Mouse (Mus musculus) left cerebral cortex, postnatal 4 days (tissue): ENCODE measurements around the gene Mia3. TPM values are rescaled to one million over a fixed set of nuclear protein-coding genes. Genes with fewer than 3 reads are reported as not detected.

ENCODE experiments used
- total RNA-seq, 2 experiments: library from RNA; stranded (reverse); gene quantifications; 2 replicates each; pipeline ENCODE4 v1.2.3; 2021

Gene Mia3
- total RNA-seq, 2 experiments from 2014 or later, result 210 to 221 TPM

Other genes starting within 250 kb of the Mia3 start
- 1 to 10 TPM; 7.0 to 9.2 TPM for gene Disp1, start 148.0 kb downstream of the Mia3 start, total RNA-seq
- gene Aida, start 73.0 kb downstream of the Mia3 start, total RNA-seq, result 10 to 100 TPM; 69.5 to 90.3 TPM
- gene Brox, start 72.3 kb downstream of the Mia3 start, total RNA-seq, result 10 to 100 TPM; 86.1 to 96.9 TPM
- gene Taf1a, start 19.4 kb upstream of the Mia3 start, total RNA-seq, result 10 to 100 TPM; 21.1 to 24.0 TPM
- gene Hhipl2, start 48.7 kb upstream of the Mia3 start, total RNA-seq, result under 1 TPM in 1 of 2 experiments, not detected in 1; 0.22 TPM